ENCODE assay signal across 16 mouse cellular contexts in the genomic region with DNA sequence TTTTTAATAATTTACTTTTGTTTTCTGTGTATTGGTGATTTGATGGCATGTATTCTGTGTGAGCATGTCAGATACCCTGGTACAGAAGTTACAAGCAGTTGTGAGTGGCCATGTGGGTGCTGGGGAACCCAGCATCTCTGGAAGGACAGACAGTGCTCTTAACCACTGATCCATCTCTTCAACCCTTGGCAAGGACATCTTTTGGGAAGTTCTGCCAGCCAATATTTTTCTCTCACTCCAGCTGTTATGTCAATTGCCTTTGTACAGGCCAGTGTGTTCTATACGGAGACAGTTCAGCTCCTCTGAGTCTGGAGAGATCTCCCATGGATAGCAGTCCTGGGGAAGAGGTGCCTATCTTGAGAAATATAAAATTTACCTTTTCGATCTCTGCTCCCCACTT.
"Had no signal": no experiment of that assay in that cellular context is flagged by ENCODE, and none has a peak within 500 bp of the region (broad histone marks: within the 10 kb centered on the region; RNA-seq: fewer than 3 reads in every experiment).

No protein-coding gene starts in this region.

- H3K4me3 ChIP-seq: neural tube, embryonic 13.5 days; neural tube, embryonic 15.5 days; stomach, embryonic 15.5 days had no signal

- H3K27me3 ChIP-seq: neural tube, embryonic 13.5 days; neural tube, embryonic 15.5 days; stomach, embryonic 15.5 days had no signal

- H3K4me2 ChIP-seq: neural tube, embryonic 13.5 days; neural tube, embryonic 15.5 days; stomach, embryonic 15.5 days had no signal

- H3K4me1 ChIP-seq: neural tube, embryonic 13.5 days; neural tube, embryonic 15.5 days; stomach, embryonic 15.5 days had no signal

- H3K36me3 ChIP-seq: neural tube, embryonic 13.5 days; neural tube, embryonic 15.5 days; stomach, embryonic 15.5 days had no signal

- H3K9ac ChIP-seq: neural tube, embryonic 13.5 days; neural tube, embryonic 15.5 days; stomach, embryonic 15.5 days had no signal

- H3K27ac ChIP-seq: neural tube, embryonic 13.5 days; neural tube, embryonic 15.5 days; stomach, embryonic 15.5 days; stomach, postnatal 0 days had no signal

- H3K9me3 ChIP-seq: neural tube, embryonic 13.5 days; neural tube, embryonic 15.5 days; stomach, embryonic 15.5 days had no signal

- DNase-seq: retina, postnatal 1 day; right cerebral cortex, adult 18-20 months; right cerebral cortex, postnatal 14 days; right cerebral cortex, postnatal 25 days; right cerebral cortex, postnatal 4 days; spleen, adult 18-20 months; thymus, adult 18-20 months; thymus, adult 2 months; thymus, postnatal 14 days; thymus, postnatal 25 days; thymus, postnatal 36 days; thymus, postnatal 4 days had no signal
